Mouse (Mus musculus): Measurements from ENCODE around the gene Olfr954. TPM values are rescaled to one million over a fixed set of nuclear protein-coding genes. Genes with fewer than 3 reads are reported as not detected.

The Olfr954 gene
- polyA plus RNA-seq (2012; rRNA removed), result not detected in 2 replicates

DNA sequence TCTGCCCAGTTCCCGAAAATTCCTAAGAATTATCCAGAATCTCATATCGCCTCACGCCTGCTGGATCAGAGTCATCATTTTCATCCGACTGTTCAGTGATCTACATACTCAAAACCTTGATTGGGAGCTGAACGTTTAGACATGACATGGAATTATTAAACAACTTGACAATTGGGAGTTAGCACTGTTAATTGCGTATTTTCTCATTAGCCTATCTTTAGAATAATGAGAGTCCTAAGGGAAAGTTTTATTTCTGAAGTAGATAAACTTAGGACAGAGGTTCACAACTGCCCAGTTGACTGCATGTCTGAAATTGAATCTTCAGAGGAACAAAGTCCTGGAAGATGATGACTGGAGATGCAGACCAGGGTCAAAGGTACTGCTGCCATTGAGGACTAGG is at the start of gene Olfr954:
Olfr954 (plus strand) TSS at position 301 of the 400 bp plus-strand sequence.
- Histone ChIP-seq H3K4me3 (ENCODE audit: extremely low read depth, insufficient read depth, insufficient read length) (no peak within 1 kb of the TSS), H3K36me3 (ENCODE audit: control insufficient read depth, insufficient read depth, low read length) (no peaks in the 10 kb centered on the region), H3K4me1 (ENCODE audit: control insufficient read depth, insufficient read depth, insufficient read length) (no peaks in the 10 kb centered on the region), H3K27me3 (ENCODE audit: control insufficient read depth, insufficient read depth, low read length) (no peaks in the 10 kb centered on the region), H3K27ac (ENCODE audit: insufficient read depth, low read length) (no peak within 1 kb of the TSS)
- no peak for DNase-seq (ENCODE audit: low read depth in 1 of 2, low spot score in 2 of 2)
- WGBS, result 83% methylated on average over 6 of the region's 6 CpGs
- TF ChIP-seq POLR2A (IDR thresholded peaks at IDR 0.05; ENCODE audit: low read depth, low read length), result no peak
- no peak for TF ChIP-seq CTCF (IDR thresholded peaks at IDR 0.05; ENCODE audit: extremely low read depth, insufficient read depth, insufficient read length, insufficient replicate concordance)

DNA sequence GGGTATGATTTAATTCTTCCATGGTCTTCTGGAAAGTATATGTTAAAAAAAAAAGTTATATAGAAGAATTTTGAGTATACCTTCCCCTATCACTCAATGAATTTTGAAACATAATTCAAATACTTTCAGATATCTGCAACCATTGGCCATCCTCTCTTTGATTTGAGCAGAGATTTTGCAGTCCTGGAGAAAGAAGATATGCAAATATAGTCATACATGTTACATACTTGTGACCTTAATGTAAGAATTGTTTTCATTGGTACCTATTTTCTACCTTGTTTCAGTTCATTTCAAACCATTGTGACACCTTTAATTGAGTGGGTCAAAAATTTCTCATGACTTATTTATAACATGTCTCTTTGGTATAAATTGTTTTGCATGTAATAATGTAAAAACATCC is 29.5 kb upstream of the Olfr954 start, which contains the start of gene Olfr952:
Olfr952 (minus strand) TSS at position 101 of the 400 bp plus-strand sequence.
- DNase-seq (ENCODE audit: low read depth in 1 of 2, low spot score in 2 of 2), result no peak
- Histone ChIP-seq H3K4me1 (ENCODE audit: control insufficient read depth, insufficient read depth, insufficient read length) (no peaks in the 10 kb centered on the region), H3K27ac (ENCODE audit: insufficient read depth, low read length) (no peak within 1 kb of the TSS), H3K27me3 (ENCODE audit: control insufficient read depth, insufficient read depth, low read length) (no peaks in the 10 kb centered on the region), H3K36me3 (ENCODE audit: control insufficient read depth, insufficient read depth, low read length) (no peaks in the 10 kb centered on the region), H3K4me3 (ENCODE audit: extremely low read depth, insufficient read depth, insufficient read length) (no peak within 1 kb of the TSS)
- TF ChIP-seq CTCF (IDR thresholded peaks at IDR 0.05; ENCODE audit: extremely low read depth, insufficient read depth, insufficient read length, insufficient replicate concordance), result no peak
- no peak for TF ChIP-seq POLR2A (IDR thresholded peaks at IDR 0.05; ENCODE audit: low read depth, low read length)

DNA sequence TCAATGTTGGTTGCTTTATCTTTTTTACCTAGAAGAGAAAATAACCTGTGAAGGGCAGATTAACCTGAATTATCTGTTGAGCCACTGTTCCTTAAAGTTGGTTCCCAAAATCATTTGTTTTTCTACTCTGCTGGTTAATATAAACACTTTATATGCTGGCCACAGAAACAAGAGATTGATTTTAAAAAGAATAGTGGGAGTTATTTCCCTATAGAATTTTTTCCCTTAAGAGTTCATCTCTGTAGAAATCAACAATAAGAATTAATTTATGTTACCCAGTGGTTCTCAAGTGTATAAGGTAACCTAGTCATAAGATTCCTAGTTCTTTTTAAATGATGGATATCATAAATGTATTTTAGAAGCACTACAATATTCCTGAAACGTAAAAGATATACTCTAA is 15.3 kb downstream of the Olfr954 start, which contains the start of gene Olfr955:
Olfr955 (minus strand) TSS at position 101 of the 400 bp plus-strand sequence.
- no peaks in the 10 kb centered on the region for H3K27me3 ChIP-seq (ENCODE audit: control insufficient read depth, insufficient read depth, low read length)
- no peak for TF ChIP-seq POLR2A (IDR thresholded peaks at IDR 0.05; ENCODE audit: low read depth, low read length)
- no peak for TF ChIP-seq CTCF (IDR thresholded peaks at IDR 0.05; ENCODE audit: extremely low read depth, insufficient read depth, insufficient read length, insufficient replicate concordance)
- H3K4me3 ChIP-seq (ENCODE audit: extremely low read depth, insufficient read depth, insufficient read length), result no peak within 1 kb of the TSS
- H3K27ac ChIP-seq (ENCODE audit: insufficient read depth, low read length), result no peak within 1 kb of the TSS
- H3K4me1 ChIP-seq (ENCODE audit: control insufficient read depth, insufficient read depth, insufficient read length), result no peaks in the 10 kb centered on the region
- no peak for DNase-seq (ENCODE audit: low read depth in 1 of 2, low spot score in 2 of 2)
- WGBS, result 40% methylated on average over 1 of the region's 1 CpGs
- H3K36me3 ChIP-seq (ENCODE audit: control insufficient read depth, insufficient read depth, low read length), result no peaks in the 10 kb centered on the region

DNA sequence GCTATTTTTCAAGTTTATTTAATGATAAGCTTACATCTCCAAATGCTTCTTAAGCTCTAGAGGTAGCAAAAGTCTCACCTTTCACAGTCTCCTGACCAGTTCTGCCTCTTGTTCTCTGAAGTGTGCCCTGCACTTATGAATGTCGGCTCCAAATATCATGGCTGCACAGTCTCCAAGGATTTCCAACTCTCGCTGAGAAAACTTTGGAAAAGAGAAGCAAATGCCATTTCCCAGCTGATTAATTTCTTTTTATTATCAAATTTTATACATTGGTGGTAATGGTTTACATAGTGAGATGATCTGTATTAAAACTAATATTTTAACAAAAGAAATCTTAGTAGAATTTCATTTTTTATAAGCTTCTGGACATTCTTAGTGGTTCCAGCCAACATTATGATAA is 37.4 kb downstream of the Olfr954 start, which contains the start of gene Olfr44:
Olfr44 (minus strand) TSS at position 101 of the 400 bp plus-strand sequence.
- H3K27me3 ChIP-seq (ENCODE audit: control insufficient read depth, insufficient read depth, low read length), result no peaks in the 10 kb centered on the region
- no peaks in the 10 kb centered on the region for H3K36me3 ChIP-seq (ENCODE audit: control insufficient read depth, insufficient read depth, low read length)
- TF ChIP-seq CTCF (IDR thresholded peaks at IDR 0.05; ENCODE audit: extremely low read depth, insufficient read depth, insufficient read length, insufficient replicate concordance) (no peak), POLR2A (IDR thresholded peaks at IDR 0.05; ENCODE audit: low read depth, low read length) (no peak)
- H3K4me1 ChIP-seq (ENCODE audit: control insufficient read depth, insufficient read depth, insufficient read length), result no peaks in the 10 kb centered on the region
- no peak within 1 kb of the TSS for H3K4me3 ChIP-seq (ENCODE audit: extremely low read depth, insufficient read depth, insufficient read length)
- WGBS, result 81% methylated on average over 2 of the region's 2 CpGs
- H3K27ac ChIP-seq (ENCODE audit: insufficient read depth, low read length), result no peak within 1 kb of the TSS
- DNase-seq (ENCODE audit: low read depth in 1 of 2, low spot score in 2 of 2), result no peak

DNA sequence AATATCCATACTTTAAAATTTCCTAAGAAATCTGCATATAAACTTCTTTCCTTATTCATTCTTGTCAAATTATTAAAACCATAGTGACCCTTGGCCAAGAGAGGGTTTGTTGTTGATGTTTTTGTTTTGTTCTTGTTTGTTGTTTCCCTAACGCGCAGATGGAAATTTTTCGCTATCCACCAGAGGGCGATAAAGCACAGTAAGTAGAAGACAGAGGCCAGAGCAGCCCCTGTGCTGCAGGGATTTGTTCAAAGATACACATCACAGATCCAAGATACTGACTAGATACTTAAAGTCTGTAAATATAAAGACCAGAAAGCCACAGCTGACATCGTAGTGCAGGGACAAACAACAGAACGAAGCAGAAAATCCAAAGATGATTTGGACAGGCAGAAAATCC is 52.5 kb downstream of the Olfr954 start:
- no peak for DNase-seq (ENCODE audit: low read depth in 1 of 2, low spot score in 2 of 2)
- no peak overlapping the region for H3K4me3 ChIP-seq (ENCODE audit: extremely low read depth, insufficient read depth, insufficient read length)
- no peaks in the 10 kb centered on the region for H3K36me3 ChIP-seq (ENCODE audit: control insufficient read depth, insufficient read depth, low read length)
- no peak overlapping the region for H3K27ac ChIP-seq (ENCODE audit: insufficient read depth, low read length)
- no peak for TF ChIP-seq CTCF (IDR thresholded peaks at IDR 0.05; ENCODE audit: extremely low read depth, insufficient read depth, insufficient read length, insufficient replicate concordance)
- no peak for TF ChIP-seq POLR2A (IDR thresholded peaks at IDR 0.05; ENCODE audit: low read depth, low read length)
- WGBS, result 14% methylated on average over 6 of the region's 6 CpGs
- H3K27me3 ChIP-seq (ENCODE audit: control insufficient read depth, insufficient read depth, low read length), result no peaks in the 10 kb centered on the region
- no peaks in the 10 kb centered on the region for H3K4me1 ChIP-seq (ENCODE audit: control insufficient read depth, insufficient read depth, insufficient read length)

DNA sequence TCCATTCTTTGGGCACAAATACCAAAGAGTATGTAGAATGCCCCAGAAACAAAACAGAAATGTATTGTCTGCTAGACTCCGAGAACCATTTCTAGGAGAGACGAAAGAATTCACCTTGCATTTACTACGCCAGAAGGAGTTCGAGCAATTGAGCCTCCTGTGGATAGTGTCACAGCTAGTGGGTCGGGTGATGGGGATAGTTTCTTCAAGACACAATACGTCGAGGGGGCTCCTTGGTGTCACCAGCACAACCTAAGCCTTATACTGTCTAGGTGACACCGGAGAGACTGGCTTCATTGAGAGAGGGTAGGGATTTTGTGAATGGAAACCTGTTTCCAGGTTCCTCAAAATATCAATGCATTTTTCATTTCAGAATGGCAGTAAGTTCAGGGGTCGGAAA is 52.9 kb downstream of the Olfr954 start:
- H3K27ac ChIP-seq (ENCODE audit: insufficient read depth, low read length), result no peak overlapping the region
- no peaks in the 10 kb centered on the region for H3K27me3 ChIP-seq (ENCODE audit: control insufficient read depth, insufficient read depth, low read length)
- H3K4me3 ChIP-seq (ENCODE audit: extremely low read depth, insufficient read depth, insufficient read length), result no peak overlapping the region
- WGBS, result 84% methylated on average over 9 of the region's 9 CpGs
- H3K36me3 ChIP-seq (ENCODE audit: control insufficient read depth, insufficient read depth, low read length), result no peaks in the 10 kb centered on the region
- no peaks in the 10 kb centered on the region for H3K4me1 ChIP-seq (ENCODE audit: control insufficient read depth, insufficient read depth, insufficient read length)
- DNase-seq (ENCODE audit: low read depth in 1 of 2, low spot score in 2 of 2), result no peak
- TF ChIP-seq POLR2A (IDR thresholded peaks at IDR 0.05; ENCODE audit: low read depth, low read length), result no peak
- no peak for TF ChIP-seq CTCF (IDR thresholded peaks at IDR 0.05; ENCODE audit: extremely low read depth, insufficient read depth, insufficient read length, insufficient replicate concordance)

Other genes with a start within 250 kb of the Olfr954 start
- gene Olfr1537, start 206.7 kb upstream of the Olfr954 start, polyA plus RNA-seq (2012; rRNA removed), result not detected in 2 replicates
- not detected in 2 replicates for gene Olfr945, start 179.9 kb upstream of the Olfr954 start, polyA plus RNA-seq (2012; rRNA removed)
- not detected in 2 replicates for gene Olfr948, start 130.7 kb upstream of the Olfr954 start, polyA plus RNA-seq (2012; rRNA removed)
- gene Olfr951, start 69.3 kb upstream of the Olfr954 start, polyA plus RNA-seq (2012; rRNA removed), result not detected in 2 replicates
- not detected in 2 replicates for gene Olfr952, start 29.6 kb upstream of the Olfr954 start, polyA plus RNA-seq (2012; rRNA removed)
- gene Olfr955, start 15.2 kb downstream of the Olfr954 start, polyA plus RNA-seq (2012; rRNA removed), result not detected in 2 replicates
- gene Olfr44, start 37.3 kb downstream of the Olfr954 start, polyA plus RNA-seq (2012; rRNA removed), result not detected in 2 replicates
- gene Olfr957, start 59.1 kb downstream of the Olfr954 start, polyA plus RNA-seq (2012; rRNA removed), result not detected in 2 replicates
- gene Olfr958, start 97.4 kb downstream of the Olfr954 start, polyA plus RNA-seq (2012; rRNA removed), result not detected in 2 replicates
- not detected in 2 replicates for gene Olfr959, start 118.9 kb downstream of the Olfr954 start, polyA plus RNA-seq (2012; rRNA removed)
- not detected in 2 replicates for gene AW551984, start 147.7 kb downstream of the Olfr954 start, polyA plus RNA-seq (2012; rRNA removed)
- not detected in 2 replicates for gene Olfr148, start 154.0 kb downstream of the Olfr954 start, polyA plus RNA-seq (2012; rRNA removed)
- gene Olfr960, start 164.7 kb downstream of the Olfr954 start, polyA plus RNA-seq (2012; rRNA removed), result not detected in 2 replicates
- gene Olfr961, start 188.4 kb downstream of the Olfr954 start, polyA plus RNA-seq (2012; rRNA removed), result not detected in 2 replicates
- not detected in 2 replicates for gene Olfr963, start 210.5 kb downstream of the Olfr954 start, polyA plus RNA-seq (2012; rRNA removed)

Data from spleen, adult 2 months (tissue).